Mouse (Mus musculus) midbrain, embryonic 12.5 days (tissue): ENCODE data around the gene Tmem270. TPM values are rescaled to one million over a fixed set of nuclear protein-coding genes. Genes with fewer than 3 reads are reported as not detected.

ENCODE experiments used
- ATAC-seq: fragments of 200-750 bp; cut with Nextera tagmentation; 2 replicates; pipeline ENCODE4 v1.8.0; 2017; ENCODE audit warnings: low read depth, moderate TSS enrichment, moderate library complexity; ENCODE audit not compliant: low FRiP score
- H3K27ac ChIP-seq: fragments of 300-500 bp; sonication (generic); replicated peaks from 2 replicates; pipeline ENCODE4 v1.5.1; 2016; ENCODE audit warnings: mild to moderate bottlenecking
- H3K27me3 ChIP-seq: fragments of 300-500 bp; sonication (generic); 2 replicates; pipeline ENCODE4 v1.6.1; 2016; ENCODE audit warnings: mild to moderate bottlenecking
- H3K36me3 ChIP-seq: fragments of 300-500 bp; sonication (generic); 2 replicates; pipeline ENCODE4 v1.6.1; 2016
- H3K4me1 ChIP-seq: fragments of 300-500 bp; sonication (generic); 2 replicates; pipeline ENCODE4 v1.6.1; 2016
- H3K4me2 ChIP-seq: fragments of 300-500 bp; sonication (generic); replicated peaks from 2 replicates; pipeline ENCODE4 v1.6.1; 2016; ENCODE audit warnings: mild to moderate bottlenecking, moderate library complexity
- H3K4me3 ChIP-seq: fragments of 300-500 bp; sonication (generic); 2 replicates; pipeline ENCODE4 v1.5.1; 2016; ENCODE audit warnings: mild to moderate bottlenecking
- H3K9ac ChIP-seq: fragments of 300-500 bp; sonication (generic); replicated peaks from 2 replicates; pipeline ENCODE4 v1.6.1; 2016; ENCODE audit warnings: mild to moderate bottlenecking, moderate library complexity
- H3K9me3 ChIP-seq: fragments of 300-500 bp; sonication (generic); 2 replicates; pipeline ENCODE4 v1.6.1; 2016; ENCODE audit warnings: mild to moderate bottlenecking
- WGBS: fragments of 180-500 bp; shearing (Covaris S2); methylation state at CpG from one replicate; pipeline ENCODE4 v1.1.7; 2016; 5-methylcytosine and 5-hydroxymethylcytosine counted together
- polyA plus RNA-seq: library from polyadenylated mRNA; unstranded; fragments of >200 nt; fragmentation: Nextera tagmentation; extraction: Ambion mirVana; gene quantifications from 2 replicates; pipeline ENCODE4 v1.2.1, GENCODE M21; 2016

Tmem270 gene
- polyA plus RNA-seq, 1 experiment from 2014 or later: not detected

DNA sequence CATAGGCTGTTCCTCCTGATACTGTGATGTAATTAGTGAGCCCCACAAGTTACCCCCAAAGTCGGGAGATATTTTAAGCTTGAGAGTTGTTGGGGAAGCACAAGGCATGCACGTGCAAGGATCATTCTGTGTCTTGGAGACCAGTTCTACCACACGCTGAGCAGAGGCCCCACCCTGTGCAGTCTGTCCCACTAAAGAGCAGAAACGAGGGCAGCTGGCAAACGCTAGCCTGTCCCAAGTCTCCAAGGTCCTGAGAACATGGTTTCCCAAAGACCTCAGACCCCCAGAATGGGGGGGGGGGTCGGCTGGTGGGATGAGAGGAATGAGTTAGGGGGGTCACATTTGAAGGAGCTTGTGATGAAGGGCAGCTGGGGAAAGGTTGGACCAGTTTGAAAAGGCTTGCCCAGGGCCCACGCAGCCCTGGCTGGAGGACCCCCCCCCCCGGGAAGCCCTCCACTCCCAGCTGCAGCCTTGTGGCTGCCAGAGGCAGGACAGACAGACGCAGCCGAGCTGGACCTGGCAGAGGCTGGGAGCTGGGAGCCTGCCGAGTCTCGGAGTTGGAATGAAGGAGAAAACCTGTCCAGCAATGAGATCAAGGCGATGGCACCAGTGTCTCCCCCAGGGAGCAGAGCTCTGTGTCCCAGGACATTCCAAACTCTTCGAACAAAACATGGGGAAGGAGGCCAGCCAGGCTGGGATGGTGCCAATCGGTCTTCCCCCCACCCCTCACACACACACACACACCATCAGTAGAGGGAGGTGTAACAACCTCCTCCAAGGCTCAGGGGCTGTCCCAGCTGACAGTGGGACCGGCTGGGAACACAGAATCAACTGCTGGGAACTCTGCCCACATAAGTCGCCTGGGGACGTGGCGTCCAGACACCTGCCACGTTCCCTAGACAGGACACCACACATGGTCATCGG lies 32.3 kb downstream of the Tmem270 start:
- Histone ChIP-seq H3K9me3 (no peaks in the 10 kb centered on the region), H3K36me3 (no peaks in the 10 kb centered on the region), H3K4me2 (no peak overlapping the region), H3K4me3 (no peak overlapping the region), H3K27me3 (no peaks in the 10 kb centered on the region), H3K4me1 (no peaks in the 10 kb centered on the region), H3K27ac (no peak overlapping the region), H3K9ac (no peak overlapping the region; the same call in 1 of the 2 replicates)
- no peak for ATAC-seq
- WGBS: 80% methylated on average over 21 of the region's 21 CpGs

DNA sequence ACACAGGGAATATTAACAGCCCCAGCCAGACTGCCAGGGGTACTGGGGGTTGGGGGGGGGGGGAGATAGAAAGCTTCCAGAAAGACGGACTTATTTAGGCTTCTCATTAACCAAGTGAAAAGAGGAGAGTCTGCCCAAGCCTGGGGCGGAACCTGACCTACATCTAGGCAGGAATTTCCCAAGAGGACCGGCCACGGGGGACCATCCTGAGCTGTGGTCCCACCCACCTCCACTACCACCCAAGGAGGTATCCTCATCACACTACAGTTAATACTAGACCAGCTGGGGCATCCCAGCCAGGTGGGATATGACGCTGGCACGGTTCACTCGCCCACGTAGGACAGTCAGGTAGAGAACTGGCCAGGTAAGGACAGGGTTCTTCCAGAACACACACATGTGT lies 33.5 kb downstream of the Tmem270 start:
- no peak for ATAC-seq
- no peak overlapping the region for H3K4me2 ChIP-seq
- H3K9me3 ChIP-seq: no peaks in the 10 kb centered on the region
- no peak overlapping the region for H3K27ac ChIP-seq
- H3K4me3 ChIP-seq: no peak overlapping the region
- 94% methylated on average over 8 of the region's 8 CpGs for WGBS
- H3K4me1 ChIP-seq: no peaks in the 10 kb centered on the region
- H3K9ac ChIP-seq: no peak overlapping the region
- no peaks in the 10 kb centered on the region for H3K36me3 ChIP-seq
- no peaks in the 10 kb centered on the region for H3K27me3 ChIP-seq

DNA sequence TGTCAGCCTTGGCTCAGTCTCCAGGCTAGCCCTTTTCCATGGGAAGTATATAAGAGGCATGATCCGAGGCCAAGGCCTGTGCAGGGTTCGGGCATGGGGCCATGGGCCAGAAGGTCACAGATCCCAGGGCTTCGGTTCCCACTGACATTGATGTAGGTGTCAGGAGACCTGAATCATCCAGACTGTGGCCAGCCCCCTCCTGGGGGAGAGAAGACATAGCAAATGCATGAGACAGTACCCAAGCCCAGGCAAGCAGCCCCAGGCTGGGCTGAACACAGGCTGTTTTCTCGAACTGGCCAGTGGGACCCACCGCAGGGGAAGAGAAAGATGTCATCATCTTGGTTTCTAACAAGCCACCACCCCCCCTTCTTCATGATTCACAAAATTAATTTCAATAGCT lies 33.9 kb downstream of the Tmem270 start:
- WGBS: 79% methylated on average over 5 of the region's 5 CpGs
- Histone ChIP-seq H3K36me3 (no peaks in the 10 kb centered on the region), H3K4me1 (no peaks in the 10 kb centered on the region)

DNA sequence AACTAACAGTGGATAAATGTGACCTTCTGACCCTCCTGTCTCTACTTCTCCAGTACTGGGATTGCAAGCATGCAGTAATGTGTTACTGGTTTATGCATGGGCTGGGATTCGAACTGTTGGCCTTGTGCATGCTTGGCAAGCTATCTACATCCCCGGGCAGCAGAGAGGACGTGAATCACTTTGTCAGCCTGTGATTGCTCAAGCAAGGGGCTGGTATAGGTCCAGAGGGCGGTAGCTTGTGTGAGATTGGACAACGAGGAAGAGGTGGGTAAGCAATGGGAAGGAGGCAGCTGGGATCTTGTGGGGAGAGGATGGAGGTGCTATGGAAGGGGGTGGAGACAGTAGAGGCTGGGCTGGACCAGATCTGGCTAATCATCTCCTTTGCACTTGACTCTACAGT lies 38.0 kb downstream of the Tmem270 start:
- Histone ChIP-seq H3K4me2 (no peak overlapping the region), H3K9me3 (no peaks in the 10 kb centered on the region), H3K27ac (no peak overlapping the region), H3K27me3 (no peaks in the 10 kb centered on the region), H3K9ac (no peak overlapping the region), H3K4me3 (no peak overlapping the region), H3K4me1 (no peaks in the 10 kb centered on the region; the same call in 1 of the 2 replicates), H3K36me3 (no peaks in the 10 kb centered on the region)
- WGBS: 83% methylated on average over 5 of the region's 5 CpGs
- no peak for ATAC-seq

More for the DNA sequence above, 33.9 kb downstream of the Tmem270 start:
- H3K27me3 ChIP-seq: no peaks in the 10 kb centered on the region
- H3K4me3 ChIP-seq: no peak overlapping the region
- H3K9ac ChIP-seq: no peak overlapping the region
- no peaks in the 10 kb centered on the region for H3K9me3 ChIP-seq
- ATAC-seq: no peak
- no peak overlapping the region for H3K4me2 ChIP-seq
- no peak overlapping the region for H3K27ac ChIP-seq

DNA sequence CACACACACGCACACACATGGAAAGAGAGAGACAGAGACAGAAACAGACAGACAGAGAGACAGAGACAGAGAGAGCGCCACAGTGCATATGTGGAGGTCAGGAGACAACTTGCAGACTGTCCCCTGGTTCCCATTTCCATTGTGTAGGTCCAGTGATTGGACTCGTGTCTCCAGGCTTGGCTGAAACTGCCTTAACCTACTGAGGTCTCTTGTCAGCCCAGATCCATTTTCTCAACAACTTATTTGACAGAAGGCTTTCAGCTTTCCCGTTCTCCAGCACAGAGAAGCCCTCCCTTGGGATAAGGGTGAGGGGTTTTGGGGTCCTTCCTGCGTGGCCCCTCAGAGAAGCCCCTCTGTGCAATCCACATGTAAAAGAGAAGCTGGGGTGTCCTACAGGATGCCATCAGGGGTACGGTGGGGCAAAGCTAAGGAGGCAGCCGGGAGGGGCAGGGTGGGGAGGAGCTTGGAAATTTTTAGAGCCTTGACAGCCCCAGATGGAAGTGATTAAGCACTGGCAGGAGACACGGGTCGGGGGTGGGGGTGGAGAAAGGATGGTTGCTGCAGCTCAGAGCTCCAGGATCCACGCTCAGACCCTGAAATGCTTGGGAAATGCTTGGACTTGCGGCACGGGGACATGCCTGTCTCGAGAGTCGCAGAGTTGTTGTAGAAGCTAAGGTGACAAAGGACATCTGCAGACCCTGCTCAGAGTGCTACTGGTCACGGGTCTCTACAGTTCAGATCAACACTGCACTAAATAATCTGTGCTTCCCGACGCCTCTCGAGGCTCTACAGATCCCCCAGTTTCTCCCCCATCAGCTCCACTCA lies 39.0 kb downstream of the Tmem270 start:
- no peak overlapping the region for H3K9ac ChIP-seq
- H3K4me3 ChIP-seq: no peak overlapping the region
- H3K4me2 ChIP-seq: no peak overlapping the region
- no peak overlapping the region for H3K27ac ChIP-seq
- no peaks in the 10 kb centered on the region for H3K36me3 ChIP-seq
- no peak for ATAC-seq
- 64% methylated on average over 18 of the region's 18 CpGs for WGBS
- no peaks in the 10 kb centered on the region for H3K27me3 ChIP-seq
- H3K9me3 ChIP-seq: no peaks in the 10 kb centered on the region
- no peaks in the 10 kb centered on the region; the same call in 1 of the 2 replicates for H3K4me1 ChIP-seq

DNA sequence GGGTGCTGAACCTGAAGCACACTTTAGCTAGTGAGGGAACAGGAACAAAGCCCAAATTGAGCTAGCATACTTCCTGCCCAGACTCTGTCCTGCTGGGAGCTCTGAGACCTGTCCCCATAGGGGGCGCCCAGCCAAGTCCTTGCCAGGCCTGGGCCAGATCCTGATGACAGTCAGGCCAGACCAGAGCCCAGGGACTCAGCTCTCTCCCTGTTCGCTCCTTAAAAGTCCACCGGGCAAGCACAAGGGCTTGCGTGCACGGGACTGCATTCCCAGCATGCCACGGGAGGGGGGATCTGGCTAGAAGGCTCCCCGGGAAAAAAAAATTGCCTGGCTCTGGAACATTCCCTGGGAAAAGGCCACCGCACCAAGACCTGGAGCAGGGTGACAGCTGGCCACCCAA lies 41.4 kb downstream of the Tmem270 start:
- WGBS: 65% methylated on average over 8 of the region's 8 CpGs
- ATAC-seq: no peak

DNA sequence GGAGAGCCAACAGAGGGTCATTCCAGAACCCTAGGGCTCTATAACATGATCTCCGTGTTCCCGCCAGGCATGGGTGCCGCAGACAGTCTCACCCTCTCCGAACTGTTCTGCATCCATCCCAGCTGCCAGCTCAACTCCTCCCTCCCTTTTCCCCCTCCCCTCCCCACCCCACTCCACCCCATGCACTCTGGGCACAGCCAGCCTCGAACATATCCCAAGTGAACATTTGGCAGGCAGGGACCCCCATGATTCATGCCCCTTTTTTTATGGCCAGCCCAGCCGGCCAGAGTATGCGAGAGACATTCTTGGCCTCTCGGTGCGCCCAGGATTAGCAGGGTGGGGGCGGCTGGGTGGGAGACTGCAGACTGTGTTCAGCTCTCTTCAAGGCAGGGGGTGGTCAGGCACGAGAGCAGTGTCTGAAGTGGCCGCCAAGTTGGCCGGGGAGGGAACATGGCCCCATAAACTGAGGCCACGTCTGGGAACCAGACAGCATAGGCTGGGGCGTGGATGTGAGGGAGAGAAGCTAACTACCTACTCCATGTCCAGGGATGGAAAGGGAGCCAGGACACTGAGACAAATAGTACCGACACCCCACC lies 44.5 kb downstream of the Tmem270 start:
- H3K27me3 ChIP-seq: no peaks in the 10 kb centered on the region
- H3K4me3 ChIP-seq: no peak overlapping the region
- ATAC-seq: no peak
- no peak overlapping the region for H3K27ac ChIP-seq
- no peaks in the 10 kb centered on the region for H3K9me3 ChIP-seq
- H3K36me3 ChIP-seq: no peaks in the 10 kb centered on the region
- WGBS: 81% methylated on average over 16 of the region's 16 CpGs
- no peaks in the 10 kb centered on the region; the same call in 1 of the 2 replicates for H3K4me1 ChIP-seq
- H3K4me2 ChIP-seq: no peak overlapping the region
- no peak overlapping the region for H3K9ac ChIP-seq

More for the DNA sequence above, 41.4 kb downstream of the Tmem270 start:
- no peaks in the 10 kb centered on the region for H3K36me3 ChIP-seq
- no peak overlapping the region for H3K27ac ChIP-seq
- H3K27me3 ChIP-seq: no peaks in the 10 kb centered on the region
- H3K4me3 ChIP-seq: no peak overlapping the region
- H3K4me1 ChIP-seq: no peaks in the 10 kb centered on the region; the same call in 1 of the 2 replicates
- no peak overlapping the region for H3K4me2 ChIP-seq
- no peaks in the 10 kb centered on the region for H3K9me3 ChIP-seq
- H3K9ac ChIP-seq: no peak overlapping the region

DNA sequence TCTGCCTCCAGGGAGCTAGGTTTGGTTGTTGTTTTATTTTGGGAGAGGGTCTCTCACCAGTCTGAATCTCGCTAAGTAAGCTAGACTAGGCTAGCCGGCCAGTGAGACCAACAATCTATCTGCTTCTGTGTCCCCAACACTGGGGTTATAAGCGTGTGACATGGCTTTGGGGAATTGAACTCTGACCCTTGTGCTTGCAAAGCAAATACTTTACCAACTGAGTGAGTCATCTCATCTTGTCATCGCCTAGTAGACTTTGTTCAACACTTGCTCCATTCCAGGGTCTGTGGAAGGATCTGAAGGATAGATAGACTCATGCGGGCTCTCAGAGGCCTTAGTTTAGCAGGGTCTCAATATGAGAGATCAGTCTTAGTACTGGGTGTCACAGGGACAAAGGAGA lies 47.3 kb downstream of the Tmem270 start:
- 84% methylated on average over 5 of the region's 5 CpGs for WGBS
- H3K27ac ChIP-seq: no peak overlapping the region
- H3K4me1 ChIP-seq: no peaks in the 10 kb centered on the region
- ATAC-seq: no peak
- H3K36me3 ChIP-seq: no peaks in the 10 kb centered on the region
- H3K9me3 ChIP-seq: no peaks in the 10 kb centered on the region
- H3K9ac ChIP-seq: no peak overlapping the region
- H3K4me2 ChIP-seq: no peak overlapping the region
- H3K27me3 ChIP-seq: no peaks in the 10 kb centered on the region
- H3K4me3 ChIP-seq: no peak overlapping the region

DNA sequence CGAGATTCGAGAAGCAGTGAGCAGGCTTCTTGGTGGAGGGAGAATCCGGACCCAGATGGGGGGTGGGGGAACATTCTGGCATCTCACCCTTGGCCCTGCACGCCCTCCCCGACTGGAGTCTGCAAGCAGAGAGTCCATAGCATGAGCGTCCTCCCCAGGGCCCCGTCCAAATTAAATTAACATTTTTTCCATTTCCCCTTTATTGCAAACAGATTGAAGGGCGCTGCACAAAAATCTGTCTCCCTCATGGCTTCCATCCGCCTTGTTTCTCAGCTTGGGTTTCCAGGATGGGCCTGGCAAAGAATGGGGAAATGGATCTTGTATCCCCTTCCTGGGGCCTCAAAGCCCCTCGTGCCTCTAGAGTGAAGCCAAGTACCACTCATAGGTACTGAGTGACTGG lies 48.2 kb downstream of the Tmem270 start:
- H3K27ac ChIP-seq: no peak overlapping the region
- no peak overlapping the region for H3K4me2 ChIP-seq
- no peak overlapping the region for H3K9ac ChIP-seq
- no peak for ATAC-seq
- no peaks in the 10 kb centered on the region for H3K36me3 ChIP-seq
- WGBS: 81% methylated on average over 10 of the region's 10 CpGs
- H3K4me1 ChIP-seq: no peaks in the 10 kb centered on the region
- H3K27me3 ChIP-seq: no peaks in the 10 kb centered on the region
- no peak overlapping the region for H3K4me3 ChIP-seq
- no peaks in the 10 kb centered on the region for H3K9me3 ChIP-seq

DNA sequence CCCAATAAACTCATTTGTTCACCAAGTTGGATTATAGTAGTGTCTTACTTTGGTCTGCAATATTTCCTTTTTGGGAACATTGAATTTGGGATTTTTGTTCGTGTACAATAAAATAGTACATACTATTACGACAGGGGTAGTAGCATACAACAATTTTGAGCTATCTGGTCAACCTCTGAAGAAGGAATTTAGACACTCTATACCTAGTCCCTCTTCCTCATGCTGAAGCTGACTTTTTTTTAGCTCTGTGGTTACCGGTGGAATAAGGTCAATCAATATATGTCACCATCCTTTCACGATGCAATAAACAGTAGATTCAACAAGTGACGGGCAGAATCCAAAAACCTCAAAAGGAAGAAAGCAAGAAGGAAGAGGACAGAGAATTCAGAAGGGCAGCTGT lies 53.7 kb downstream of the Tmem270 start:
- no peak overlapping the region for H3K4me3 ChIP-seq
- H3K4me2 ChIP-seq: no peak overlapping the region
- no peaks in the 10 kb centered on the region for H3K36me3 ChIP-seq
- H3K9me3 ChIP-seq: 0 out of 2 replicates have a peak, but pooled peaks cover 3% of the 10 kb centered on the region
- no peak overlapping the region for H3K27ac ChIP-seq
- H3K4me1 ChIP-seq: no peaks in the 10 kb centered on the region
- H3K27me3 ChIP-seq: no peaks in the 10 kb centered on the region
- ATAC-seq: no peak
- 90% methylated on average over 5 of the region's 5 CpGs for WGBS
- H3K9ac ChIP-seq: no peak overlapping the region
